Mouse (Mus musculus): ENCODE data around the gene Usp33.

Gene Usp33

DNA sequence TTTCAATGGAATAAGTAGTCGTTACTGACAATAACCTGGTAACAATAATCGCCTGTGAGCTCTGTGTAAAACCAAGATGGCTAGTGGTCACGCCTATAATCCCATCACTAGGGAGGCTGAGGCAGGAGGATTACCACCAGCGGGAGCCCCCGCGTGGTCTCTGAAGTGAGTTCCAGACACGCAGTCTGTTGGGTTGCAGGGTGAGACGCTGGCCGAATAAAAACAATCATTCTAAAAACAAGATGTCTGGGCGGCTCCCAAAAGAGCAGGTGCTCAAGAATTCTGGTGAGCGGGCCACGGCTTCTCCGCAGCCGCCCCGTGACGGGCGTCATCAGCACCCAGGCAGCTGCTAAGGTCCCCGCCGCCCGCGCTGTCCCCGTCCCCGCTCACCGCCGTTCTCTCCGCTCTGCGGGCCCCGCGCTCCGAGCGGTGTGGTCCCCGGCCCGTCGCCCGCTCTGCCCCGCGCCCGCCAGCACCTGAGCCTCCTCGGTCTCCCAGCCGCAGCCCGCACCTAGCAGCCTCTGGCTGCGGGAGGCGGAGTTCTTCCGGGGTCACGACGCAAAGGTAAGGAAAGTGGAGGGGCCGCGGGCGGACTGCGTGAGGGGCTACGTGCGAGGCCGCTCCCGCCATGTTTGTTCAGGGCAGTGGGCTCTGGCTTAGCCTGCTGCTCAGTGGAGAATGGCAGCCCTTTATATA lies 6.3 kb upstream of the Usp33 start, which contains the start of gene Miga1:
Gene Miga1, minus strand, starts transcription at position 546 of the 696 bp plus-strand sequence.
- peak; percentile 93 to 94 for DNase-seq (ENCODE audit: low spot score in 2 of 2)

GRCm38 (mm10) chr3:152342961-152343517 lies 3.2 kb upstream of the Usp33 start:
- no peak for DNase-seq (ENCODE audit: low spot score in 2 of 2)

DNA sequence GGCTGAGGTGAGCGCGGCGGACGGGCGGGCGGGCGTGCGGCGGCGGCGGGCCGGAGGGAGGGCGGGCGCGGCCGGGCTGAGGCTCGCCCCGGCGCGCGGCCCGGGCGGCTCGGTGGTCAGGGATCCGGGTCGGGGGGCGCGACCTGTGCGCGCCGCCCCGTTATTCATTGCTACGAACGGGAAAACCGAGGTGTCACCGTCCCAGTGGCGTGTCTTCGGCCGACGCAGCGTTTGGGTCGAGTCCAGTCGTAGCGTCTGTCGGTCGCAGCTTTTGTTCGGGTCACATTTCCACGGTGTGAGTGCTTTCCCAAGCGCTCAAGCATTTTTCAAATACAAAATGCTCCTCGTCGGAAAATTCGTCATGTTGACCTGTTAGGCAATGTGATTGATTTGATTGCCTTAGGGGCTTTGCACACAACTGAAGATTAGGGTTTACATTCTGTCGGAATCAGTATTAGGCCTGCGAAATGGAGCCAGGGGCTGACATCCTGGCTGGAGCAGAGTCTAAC lies 409 bp downstream of the Usp33 start:
- DNase-seq (ENCODE audit: low spot score in 2 of 2), result peak; percentile 52 to 67

- no peak for DNase-seq (ENCODE audit: low spot score in 2 of 2)
Measured at GRCm38 (mm10) chr3:152347227-152347626, 949 bp downstream of the Usp33 start.

GRCm38 (mm10) chr3:152348011-152348830 lies 1.9 kb downstream of the Usp33 start:
- DNase-seq (ENCODE audit: low spot score in 2 of 2), result no peak

GRCm38 (mm10) chr3:152350431-152350830 lies 4.2 kb downstream of the Usp33 start:
- DNase-seq (ENCODE audit: low spot score in 2 of 2), result no peak

DNA sequence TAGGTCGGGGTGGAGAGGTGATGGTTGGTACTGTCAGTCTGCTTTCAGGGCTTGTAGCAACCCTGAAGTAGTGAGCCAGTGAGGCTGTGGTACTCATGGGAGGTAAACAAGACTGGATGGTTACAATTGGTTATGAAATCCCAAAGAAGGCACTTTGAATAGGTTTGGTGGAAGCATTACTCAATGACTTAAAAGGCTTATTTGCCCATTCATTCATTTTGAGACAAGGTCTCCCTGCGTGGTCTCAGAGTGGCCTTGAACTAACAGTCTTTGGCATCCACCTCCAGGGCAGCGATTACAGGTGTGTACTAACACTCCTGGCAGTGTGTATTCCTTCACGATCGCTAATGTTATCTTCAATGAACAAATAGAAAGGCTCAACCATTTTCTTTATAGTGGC lies 4.7 kb downstream of the Usp33 start:
- DNase-seq (ENCODE audit: low spot score in 2 of 2), result no peak

GRCm38 (mm10) chr3:152352289-152352688 lies 6.0 kb downstream of the Usp33 start:
- no peak for DNase-seq (ENCODE audit: low spot score in 2 of 2)

DNA sequence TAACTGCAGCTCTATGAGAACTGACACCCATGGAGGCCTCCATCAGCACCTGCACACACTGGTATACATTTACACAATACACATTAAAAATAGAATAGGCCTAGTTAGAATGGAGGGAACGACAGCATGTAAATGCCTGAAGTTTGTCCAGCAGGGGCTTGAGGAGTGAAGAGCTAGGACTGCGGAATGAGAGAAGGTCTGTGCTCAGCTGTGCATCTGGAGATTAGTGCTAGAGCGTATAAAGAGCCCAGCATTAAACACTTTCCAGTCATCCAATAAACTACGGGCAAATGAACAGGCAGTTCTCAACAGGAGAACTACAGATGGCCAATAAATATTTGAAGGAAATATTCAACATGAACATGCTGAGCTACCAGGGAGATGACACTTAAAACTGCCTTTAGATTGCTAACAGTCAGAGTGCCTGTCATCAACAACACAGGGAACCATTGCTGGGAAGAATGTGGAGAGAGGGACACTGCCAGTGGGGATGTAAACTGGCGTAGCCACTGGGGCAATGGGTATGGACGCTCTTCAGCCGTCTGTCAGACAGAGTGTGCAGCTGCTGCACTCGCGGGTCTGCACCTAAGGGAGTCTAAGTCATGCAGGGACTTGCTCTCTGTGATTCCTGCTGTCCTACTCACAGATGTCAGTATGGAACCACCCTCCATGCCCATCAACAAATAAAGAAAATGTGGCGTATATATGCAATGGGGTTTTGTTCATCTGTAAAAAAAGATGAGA lies 7.3 kb downstream of the Usp33 start:
- DNase-seq (ENCODE audit: low spot score in 2 of 2), result no peak

DNA sequence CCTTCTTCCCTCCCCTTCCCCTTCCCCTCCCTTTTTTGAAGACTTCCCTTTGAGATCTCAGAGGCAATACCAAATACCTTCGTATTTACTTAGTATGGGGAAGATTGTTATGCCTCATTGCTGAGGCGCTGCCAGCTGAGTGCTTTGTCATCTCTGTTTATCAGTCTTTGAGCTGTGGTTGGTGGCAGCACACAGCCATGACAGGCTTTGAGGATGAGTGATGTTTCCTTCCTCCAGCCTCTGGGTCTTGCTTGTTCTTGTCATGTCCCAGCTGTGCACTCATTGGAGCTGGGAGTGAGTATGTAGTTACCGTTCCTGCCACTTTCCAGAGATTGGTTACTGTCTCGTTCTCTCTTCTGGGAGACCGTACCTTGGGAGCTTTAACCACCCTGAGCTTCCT lies 9.1 kb downstream of the Usp33 start:
- DNase-seq (ENCODE audit: low spot score in 2 of 2), result no peak

DNA sequence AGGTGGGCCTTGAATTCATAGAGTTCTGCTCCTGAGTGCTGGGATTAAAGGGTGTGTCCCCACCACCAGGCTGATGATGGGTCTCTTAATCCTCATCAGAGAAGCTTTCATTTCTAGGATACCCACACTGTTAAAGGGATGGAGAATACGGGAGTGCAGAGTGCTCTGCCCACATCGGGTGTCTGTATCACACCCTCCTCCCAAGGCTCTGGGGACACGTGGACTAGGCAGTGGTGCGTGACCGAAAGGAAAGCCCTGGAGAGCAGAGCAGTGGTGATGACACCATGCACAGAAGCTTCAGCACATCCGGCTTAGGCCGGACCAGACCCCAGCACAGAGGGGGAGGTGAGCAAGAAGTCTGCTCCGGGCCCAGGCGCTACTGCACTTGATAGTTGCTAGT lies 10.5 kb downstream of the Usp33 start:
- no peak for DNase-seq (ENCODE audit: low spot score in 2 of 2)

DNA sequence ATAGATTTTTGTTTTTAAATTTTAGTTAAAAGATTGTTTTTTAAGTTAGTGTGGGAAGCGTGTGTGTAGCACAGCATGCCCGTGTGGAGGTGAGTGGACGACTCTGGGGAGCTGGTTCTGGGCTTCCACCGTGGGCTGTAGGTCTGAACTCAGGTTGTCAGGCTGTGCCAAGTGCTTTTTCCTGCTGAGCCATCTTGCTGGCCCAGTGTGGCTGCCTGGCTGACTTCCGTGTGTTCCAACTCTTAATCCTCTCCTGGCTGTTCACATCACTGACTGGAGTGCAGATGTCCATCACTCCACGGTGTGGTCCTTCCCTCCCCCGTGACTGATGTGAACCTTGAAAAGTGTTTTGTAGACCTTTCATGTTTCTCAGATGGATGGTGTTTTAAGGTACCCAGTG lies 12.9 kb downstream of the Usp33 start:
- no peak for DNase-seq (ENCODE audit: low spot score in 2 of 2)

DNA sequence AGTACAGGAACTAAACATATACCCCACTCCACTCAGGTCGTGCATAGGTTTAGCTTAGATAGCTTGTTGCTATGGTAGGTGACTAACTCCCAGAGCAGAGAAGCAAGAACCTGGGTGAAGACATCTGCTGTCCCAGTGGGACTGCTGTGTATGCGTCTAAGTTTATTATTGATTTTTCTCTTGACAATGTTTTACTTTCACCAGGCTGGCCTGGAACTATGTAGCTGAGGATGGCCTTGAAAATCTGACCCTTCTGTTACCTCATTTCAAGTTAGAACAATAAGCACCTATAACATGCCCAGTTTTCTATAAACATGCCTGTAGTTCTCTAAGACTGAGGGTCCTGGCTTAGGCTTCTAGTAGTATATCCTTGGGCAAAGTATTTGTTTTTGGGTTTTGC lies 17.9 kb downstream of the Usp33 start:
- DNase-seq (ENCODE audit: low spot score in 2 of 2), result no peak

DNA sequence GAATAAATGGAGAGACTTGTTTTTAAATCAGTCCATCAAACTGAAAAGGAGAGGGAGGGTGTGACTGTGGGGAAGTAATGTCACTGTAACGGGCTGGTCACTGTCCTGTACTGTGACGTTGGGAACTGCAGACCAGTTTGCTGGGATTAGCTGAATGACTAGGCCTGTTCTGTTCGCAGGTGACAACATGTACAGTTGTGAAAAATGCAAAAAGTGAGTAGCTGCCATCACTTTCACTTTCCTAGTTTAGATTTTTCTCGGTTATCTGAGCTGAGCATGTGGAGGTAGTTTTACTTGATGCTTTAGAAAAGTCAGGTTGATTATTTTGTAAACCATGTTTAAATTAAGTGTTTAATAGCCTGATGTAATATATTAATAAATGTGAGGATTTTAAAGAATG lies 29.8 kb downstream of the Usp33 start:
- DNase-seq (ENCODE audit: low spot score in 2 of 2), result no peak

DNA sequence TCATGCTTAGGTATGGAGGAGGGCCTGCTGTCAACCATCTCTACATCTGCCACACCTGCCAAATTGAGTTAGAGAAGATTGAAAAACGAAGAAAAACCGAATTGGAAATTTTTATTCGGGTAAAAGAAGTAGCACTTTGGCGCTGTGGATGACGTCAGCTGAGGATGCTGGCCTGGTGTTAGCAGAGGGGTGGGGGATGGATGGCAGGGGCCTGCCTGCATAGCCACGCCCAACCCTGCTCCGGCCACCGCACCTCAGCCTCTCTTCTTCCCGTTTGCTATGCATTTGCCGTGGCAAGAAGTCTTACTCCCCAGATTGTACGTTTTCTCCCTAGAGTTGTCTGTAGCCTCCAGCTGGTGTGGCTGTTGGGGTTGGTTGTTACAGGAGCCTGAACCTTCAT lies 37.8 kb downstream of the Usp33 start:
- no peak for DNase-seq (ENCODE audit: low spot score in 2 of 2)

GRCm38 (mm10) chr3:152395350-152396277 lies 49.3 kb downstream of the Usp33 start, which contains the start of gene Zzz3:
Zzz3 (plus strand) TSS chr3:152395473.
- DNase-seq (ENCODE audit: low spot score in 2 of 2), result peak; percentile 94

GRCm38 (mm10) chr3:152396278-152396987 lies 50.2 kb downstream of the Usp33 start:
- peak; percentile 98 for DNase-seq (ENCODE audit: low spot score in 2 of 2)

GRCm38 (mm10) chr3:152396988-152397314 lies 50.7 kb downstream of the Usp33 start:
- peak; percentile 50 to 57 for DNase-seq (ENCODE audit: low spot score in 2 of 2)

- no peak for DNase-seq (ENCODE audit: low spot score in 2 of 2)
Measured at GRCm38 (mm10) chr3:152397335-152397940, 51.2 kb downstream of the Usp33 start.

DNA sequence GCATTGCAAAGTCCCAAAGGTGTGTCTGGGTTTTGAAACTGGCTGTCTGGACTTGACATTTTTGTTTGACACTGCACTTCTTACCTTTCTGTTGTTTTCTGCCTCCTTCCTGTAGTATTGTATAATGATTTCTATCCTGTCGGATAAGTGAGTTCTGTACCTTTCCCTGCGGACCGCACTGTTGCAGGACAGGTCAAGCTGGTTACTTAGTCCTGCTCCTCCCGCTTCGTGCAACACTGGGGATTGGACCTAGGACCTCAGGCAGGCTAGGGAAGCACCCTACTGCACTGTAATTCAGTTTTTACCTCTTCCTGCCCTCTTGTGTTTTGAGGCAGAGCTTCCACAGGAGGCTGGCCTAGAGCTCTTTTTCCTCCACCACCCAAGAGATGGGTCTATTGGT lies 54.2 kb downstream of the Usp33 start:
- DNase-seq (ENCODE audit: low spot score in 2 of 2), result peak in 1 of 2 experiments; percentile 16
